Mouse (Mus musculus) erythroblast, embryonic 14.5 days (primary cell): ENCODE measurements around the gene Gm11938. TPM values are rescaled to one million over a fixed set of nuclear protein-coding genes. Genes with fewer than 3 reads are reported as not detected.

ENCODE experiments used
- H3K27me3 ChIP-seq: 2 replicates; pipeline ENCODE4 v1.6.1; 2012; ENCODE audit warnings: inconsistent platforms; ENCODE audit not compliant: control insufficient read depth
- H3K36me3 ChIP-seq: 2 replicates; pipeline ENCODE4 v1.6.1; 2012; ENCODE audit warnings: mild to moderate bottlenecking, inconsistent platforms; ENCODE audit not compliant: control insufficient read depth
- H3K4me1 ChIP-seq: 2 replicates; pipeline ENCODE4 v1.6.1; 2012; ENCODE audit warnings: inconsistent platforms; ENCODE audit not compliant: control insufficient read depth
- H3K4me3 ChIP-seq: replicated peaks from 2 replicates; pipeline ENCODE3; 2012; ENCODE audit warnings: moderate library complexity, mild to moderate bottlenecking, inconsistent platforms
- H3K9me3 ChIP-seq: 2 replicates; pipeline ENCODE4 v1.6.1; 2012; ENCODE audit warnings: low read length, inconsistent platforms, mixed read lengths; ENCODE audit not compliant: control insufficient read depth
- GATA1 ChIP-seq: IDR thresholded peaks from 2 replicates; pipeline ENCODE4 v1.6.1; 2012; ENCODE audit warnings: low read length, inconsistent platforms, mixed read lengths
- TAL1 ChIP-seq: IDR thresholded peaks from 3 replicates; pipeline ENCODE4 v1.6.1; 2012; ENCODE audit warnings: low read length, inconsistent platforms, mixed read lengths
- polyA plus RNA-seq: library from polyadenylated mRNA; stranded (reverse); fragments of >175 nt; gene quantifications from 2 replicates; pipeline ENCODE4 v1.2.3, GENCODE M21; 2012

Gene Gm11938
- polyA plus RNA-seq, 1 experiment, result not detected

DNA sequence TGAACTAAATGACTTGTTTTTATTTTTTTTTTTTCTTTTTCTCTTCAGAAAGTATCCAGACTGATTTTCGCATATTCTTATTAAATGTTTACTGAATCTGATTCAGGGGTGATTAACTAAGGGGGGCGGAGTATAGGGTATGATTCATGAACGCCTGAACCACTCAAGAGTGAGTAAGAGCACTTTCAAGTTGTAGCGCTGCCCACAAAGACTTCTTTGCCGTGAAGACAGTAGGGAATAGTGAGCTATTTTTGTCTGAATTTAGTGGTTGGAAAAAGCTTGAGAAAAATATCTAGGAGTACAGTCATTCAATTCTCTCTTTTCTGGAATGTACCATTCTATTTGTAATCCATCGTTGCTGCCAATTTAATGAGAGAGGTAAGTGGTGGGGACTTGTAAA lies 21.5 kb downstream of the Gm11938 start:
- Histone ChIP-seq H3K36me3 (no peaks in the 10 kb centered on the region), H3K9me3 (peaks cover 3% of the 10 kb centered on the region), H3K4me1 (no peaks in the 10 kb centered on the region), H3K4me3 (no peak overlapping the region), H3K27me3 (no peaks in the 10 kb centered on the region)
- TF ChIP-seq TAL1, result no peak

DNA sequence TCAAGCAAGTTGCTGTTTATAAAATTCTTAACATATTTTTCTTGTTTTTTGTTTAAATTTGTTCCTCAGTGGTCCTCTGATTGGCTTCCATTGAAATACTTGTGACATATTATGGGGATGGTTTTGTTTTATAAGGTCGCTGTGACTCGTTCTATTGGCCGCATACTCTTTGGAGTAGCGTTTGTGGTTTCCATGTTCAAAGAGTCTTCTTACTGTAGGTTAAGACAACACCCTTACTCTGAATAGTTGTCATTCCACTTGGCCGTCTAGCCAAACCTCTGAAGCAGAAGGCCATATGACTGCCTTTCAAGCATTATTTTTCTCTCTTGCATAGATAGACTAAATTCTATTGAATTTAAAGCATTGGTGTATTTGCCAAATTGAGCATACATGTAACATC lies 22.1 kb downstream of the Gm11938 start:
- Histone ChIP-seq H3K4me1 (no peaks in the 10 kb centered on the region), H3K36me3 (no peaks in the 10 kb centered on the region), H3K27me3 (no peaks in the 10 kb centered on the region), H3K4me3 (no peak overlapping the region), H3K9me3 (peaks cover 3% of the 10 kb centered on the region)
- TF ChIP-seq TAL1 (no peak), GATA1 (no peak)

DNA sequence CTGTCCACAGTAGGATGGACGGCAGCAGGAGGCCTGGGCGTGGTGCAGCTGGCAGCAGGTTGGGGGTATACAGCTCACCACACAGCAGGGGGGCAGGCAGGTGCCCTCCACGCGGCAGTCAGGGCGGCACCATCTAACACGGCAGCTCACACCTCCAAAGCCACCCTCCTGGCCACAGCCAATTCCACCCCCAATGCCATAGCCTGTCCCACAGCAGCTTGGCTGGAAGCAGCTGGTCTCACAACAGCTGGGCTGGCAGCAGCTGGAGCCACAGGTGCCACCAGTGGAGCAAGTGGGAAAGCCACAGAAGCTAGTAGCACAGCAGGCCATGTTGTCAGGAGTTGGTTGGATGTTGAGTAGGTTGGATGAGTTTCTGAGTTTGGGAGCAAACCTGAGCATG lies 22.5 kb downstream of the Gm11938 start, which contains the start of gene Krtap1-5:
Gene Krtap1-5, minus strand, starts transcription at position 381 of the 400 bp plus-strand sequence.
- no peak within 1 kb of the TSS for H3K4me3 ChIP-seq
- H3K27me3 ChIP-seq, result no peaks in the 10 kb centered on the region
- TF ChIP-seq GATA1, result no peak
- no peak for TF ChIP-seq TAL1
- no peaks in the 10 kb centered on the region for H3K36me3 ChIP-seq
- H3K9me3 ChIP-seq, result peaks cover 3% of the 10 kb centered on the region
- H3K4me1 ChIP-seq, result no peaks in the 10 kb centered on the region

DNA sequence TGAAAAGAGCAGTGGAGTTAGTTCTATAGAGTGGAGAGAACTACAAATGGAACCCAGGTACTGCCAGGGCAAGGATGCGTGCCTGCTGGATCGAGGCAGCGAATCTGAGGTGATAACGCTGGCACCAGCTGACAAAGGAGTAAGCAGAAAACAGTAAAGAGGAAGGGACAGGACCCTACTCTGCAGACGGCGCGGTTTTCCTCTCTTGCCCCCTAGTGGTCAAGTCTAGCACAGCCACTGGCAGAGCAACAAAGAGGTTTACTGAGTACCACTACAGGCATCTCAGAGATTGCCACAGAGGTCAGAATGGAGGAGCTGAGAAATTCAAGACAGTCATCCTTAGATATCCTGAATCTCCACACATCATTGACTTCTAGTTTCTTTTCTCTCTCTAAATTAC lies 29.0 kb downstream of the Gm11938 start:
- Histone ChIP-seq H3K27me3 (no peaks in the 10 kb centered on the region), H3K4me1 (no peaks in the 10 kb centered on the region), H3K4me3 (no peak overlapping the region), H3K9me3 (no peaks in the 10 kb centered on the region), H3K36me3 (no peaks in the 10 kb centered on the region)
- no peak for TF ChIP-seq GATA1
- no peak for TF ChIP-seq TAL1

DNA sequence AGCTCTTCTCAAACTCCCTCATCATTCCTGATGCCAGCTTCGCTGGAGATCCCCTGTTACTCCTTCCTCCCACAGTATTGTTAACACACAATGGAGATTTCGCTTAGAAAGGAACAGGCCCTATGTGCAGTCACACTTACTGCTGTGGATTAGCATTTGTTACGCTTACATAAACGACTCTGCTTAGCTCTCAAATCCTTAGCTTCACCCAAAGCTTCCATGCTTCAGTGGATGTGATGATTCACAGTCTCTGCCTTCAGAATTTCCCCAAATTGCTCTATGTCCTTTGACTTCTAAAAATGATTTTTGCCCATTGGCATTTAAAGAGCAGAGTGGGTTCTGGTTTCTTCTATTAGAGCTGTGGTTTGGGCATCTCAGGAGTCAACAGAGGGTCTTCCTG lies 29.9 kb downstream of the Gm11938 start:
- TF ChIP-seq GATA1 (no peak), TAL1 (no peak)
- Histone ChIP-seq H3K4me1 (no peaks in the 10 kb centered on the region), H3K27me3 (no peaks in the 10 kb centered on the region), H3K4me3 (no peak overlapping the region), H3K36me3 (no peaks in the 10 kb centered on the region), H3K9me3 (no peaks in the 10 kb centered on the region)

- H3K27me3 ChIP-seq, result no peaks in the 10 kb centered on the region
- no peak for TF ChIP-seq GATA1
- no peak for TF ChIP-seq TAL1
- H3K4me3 ChIP-seq, result no peak within 1 kb of the TSS
- no peaks in the 10 kb centered on the region for H3K4me1 ChIP-seq
- H3K9me3 ChIP-seq, result 0 out of 2 replicates have a peak, but pooled peaks cover 2% of the 10 kb centered on the region
- H3K36me3 ChIP-seq, result no peaks in the 10 kb centered on the region
Observed at GRCm38 (mm10) chr11:99566530-99566929, 36.6 kb downstream of the Gm11938 start, which contains the start of gene Krtap3-1. Gene Krtap3-1 (minus strand): TSS chr11:99566630.

- H3K36me3 ChIP-seq, result no peaks in the 10 kb centered on the region
- H3K9me3 ChIP-seq, result 0 out of 2 replicates have a peak, but pooled peaks cover 2% of the 10 kb centered on the region
- no peak overlapping the region for H3K4me3 ChIP-seq
- no peaks in the 10 kb centered on the region for H3K4me1 ChIP-seq
- H3K27me3 ChIP-seq, result no peaks in the 10 kb centered on the region
- no peak for TF ChIP-seq TAL1
- TF ChIP-seq GATA1, result no peak
Observed at GRCm38 (mm10) chr11:99562580-99562979, 40.5 kb downstream of the Gm11938 start.

GRCm38 (mm10) chr11:99559366-99559765 lies 43.7 kb downstream of the Gm11938 start, which contains the start of gene Gm11939:
Gene Gm11939 (minus strand): TSS chr11:99559466.
- no peaks in the 10 kb centered on the region for H3K27me3 ChIP-seq
- no peaks in the 10 kb centered on the region for H3K36me3 ChIP-seq
- no peaks in the 10 kb centered on the region for H3K4me1 ChIP-seq
- H3K4me3 ChIP-seq, result no peak within 1 kb of the TSS
- TF ChIP-seq GATA1, result no peak
- TF ChIP-seq TAL1, result no peak
- no peaks in the 10 kb centered on the region for H3K9me3 ChIP-seq

- H3K9me3 ChIP-seq, result no peaks in the 10 kb centered on the region
- H3K27me3 ChIP-seq, result no peaks in the 10 kb centered on the region
- no peaks in the 10 kb centered on the region for H3K36me3 ChIP-seq
- TF ChIP-seq TAL1 (no peak), GATA1 (no peak)
- no peak overlapping the region for H3K4me3 ChIP-seq
- no peaks in the 10 kb centered on the region for H3K4me1 ChIP-seq
Observed at GRCm38 (mm10) chr11:99557976-99558745, 44.9 kb downstream of the Gm11938 start.
